Mouse (Mus musculus) olfactory bulb, adult 2 months (tissue): Measurements from ENCODE around the gene Bbip1. TPM values are rescaled to one million over a fixed set of nuclear protein-coding genes. Genes with fewer than 3 reads are reported as not detected.

Experiments
- H3K27ac ChIP-seq: fragments of 200-500 bp; 2 replicates; pipeline ENCODE4 v1.5.1; 2012; ENCODE audit warnings: low read depth, low read length; ENCODE audit not compliant: insufficient read depth
- H3K4me1 ChIP-seq: fragments of 200-500 bp; 2 replicates; pipeline ENCODE4 v1.6.1; 2012; ENCODE audit warnings: low read length; ENCODE audit not compliant: control insufficient read depth, insufficient read depth
- H3K4me3 ChIP-seq: fragments of 200-500 bp; 2 replicates; pipeline ENCODE4 v1.5.1; 2012; ENCODE audit warnings: mild to moderate bottlenecking, low read depth, low read length, moderate library complexity; ENCODE audit not compliant: insufficient read depth
- CTCF ChIP-seq: fragments of 200-500 bp; IDR thresholded peaks from 2 replicates; pipeline ENCODE4 v1.5.1; 2012; ENCODE audit warnings: low read depth, mild to moderate bottlenecking, low read length, moderate library complexity; ENCODE audit not compliant: insufficient read depth
- POLR2A ChIP-seq: fragments of 200-500 bp; IDR thresholded peaks from 2 replicates; pipeline ENCODE4 v1.6.1; 2012; ENCODE audit warnings: mild to moderate bottlenecking, low read depth, low read length, moderate library complexity; ENCODE audit not compliant: insufficient read depth
- WGBS: fragments of 180-500 bp; shearing (Covaris S2); methylation state at CpG from one replicate; pipeline ENCODE4 v1.1.7; 2018; 5-methylcytosine and 5-hydroxymethylcytosine counted together
- polyA plus RNA-seq: library from polyadenylated mRNA; stranded (reverse); fragments of >200 nt; gene quantifications from 2 replicates; pipeline ENCODE4 v1.2.4, GENCODE M21; 2012; ENCODE audit warnings: low replicate concordance; ENCODE audit not compliant: missing spikeins, insufficient read depth, insufficient read length

Gene Bbip1
- polyA plus RNA-seq, 1 experiment = not detected

DNA sequence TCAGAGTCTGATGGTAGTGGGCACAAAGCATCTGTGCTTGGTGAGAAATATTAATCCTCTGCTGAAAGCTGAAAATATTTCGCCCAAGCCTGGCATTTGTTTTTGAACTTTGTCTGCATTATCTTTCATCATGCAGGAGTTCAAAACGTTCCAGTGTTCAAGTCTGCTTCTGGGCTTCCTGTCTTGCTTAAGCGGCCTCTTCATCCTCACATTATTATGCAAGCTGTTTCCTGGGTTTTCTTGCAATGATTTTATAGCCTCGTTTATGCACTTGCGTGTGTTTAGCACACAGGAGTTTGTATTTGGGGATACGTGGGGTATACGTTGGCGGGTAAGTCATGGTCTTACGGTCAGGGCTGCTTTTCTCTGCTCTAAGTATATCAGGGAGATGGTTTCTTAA is 56.1 kb downstream of the Bbip1 start:
- TF ChIP-seq POLR2A (no peak), CTCF (no peak)
- Histone ChIP-seq H3K27ac (no peak overlapping the region), H3K4me1 (peaks cover 7% of the 10 kb centered on the region), H3K4me3 (no peak overlapping the region)
- 86% methylated on average over 9 of the region's 9 CpGs for WGBS

GRCm38 (mm10) chr19:53887822-53888221 is 56.6 kb downstream of the Bbip1 start:
- WGBS = 86% methylated on average over 3 of the region's 3 CpGs
- no peak overlapping the region for H3K4me3 ChIP-seq
- H3K4me1 ChIP-seq = peaks cover 8% of the 10 kb centered on the region
- H3K27ac ChIP-seq = no peak overlapping the region
- TF ChIP-seq CTCF (no peak), POLR2A (no peak)

- TF ChIP-seq CTCF = no peak
- no peak for TF ChIP-seq POLR2A
- Histone ChIP-seq H3K4me1 (peaks cover 3% of the 10 kb centered on the region; the same call in 1 of the 2 replicates), H3K4me3 (no peak overlapping the region), H3K27ac (no peak overlapping the region)
- WGBS = 97% methylated on average over 10 of the region's 10 CpGs
These were observed 57.7 kb downstream of the Bbip1 start for GRCm38 (mm10) chr19:53886576-53887370.

- WGBS = 46% methylated on average over 10 of the region's 10 CpGs
- H3K4me1 ChIP-seq = peaks cover 3% of the 10 kb centered on the region; the same call in 1 of the 2 replicates
- H3K4me3 ChIP-seq = no peak overlapping the region
- H3K27ac ChIP-seq = no peak overlapping the region
- no peak for TF ChIP-seq POLR2A
- TF ChIP-seq CTCF = no peak
These were observed 59.0 kb downstream of the Bbip1 start for GRCm38 (mm10) chr19:53885450-53885849.

GRCm38 (mm10) chr19:53881786-53882185 is 62.6 kb downstream of the Bbip1 start:
- H3K4me3 ChIP-seq = no peak overlapping the region
- 60% methylated on average over 5 of the region's 5 CpGs for WGBS
- no peak overlapping the region for H3K27ac ChIP-seq
- H3K4me1 ChIP-seq = peaks cover 3% of the 10 kb centered on the region; the same call in 1 of the 2 replicates
- TF ChIP-seq CTCF (no peak), POLR2A (no peak)

DNA sequence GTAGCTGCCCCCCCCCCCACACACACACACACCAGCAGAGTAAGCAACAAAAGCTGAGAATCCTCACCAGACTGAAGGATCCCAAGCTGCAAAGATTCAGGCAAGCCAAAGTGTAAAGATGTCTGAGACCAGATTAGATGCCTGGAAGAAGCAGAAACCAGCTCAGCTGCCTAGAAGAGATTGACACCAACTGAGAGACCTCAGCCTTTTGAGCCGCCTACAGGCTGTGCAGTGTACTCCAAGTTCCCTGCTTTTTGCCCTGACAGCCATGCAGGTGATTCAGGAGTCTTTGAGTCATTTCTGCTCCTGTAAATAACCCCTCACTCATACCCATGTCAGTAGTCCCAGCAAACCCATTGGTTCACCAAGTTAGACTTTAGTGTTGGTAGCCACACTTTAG is 64.0 kb downstream of the Bbip1 start:
- Histone ChIP-seq H3K4me1 (peaks cover 3% of the 10 kb centered on the region; the same call in 1 of the 2 replicates), H3K27ac (no peak overlapping the region), H3K4me3 (no peak overlapping the region)
- TF ChIP-seq POLR2A = no peak
- TF ChIP-seq CTCF = no peak
- 90% methylated on average over 1 of the region's 1 CpGs for WGBS

Other genes with a start within 250 kb of the Bbip1 start
- gene Pdcd4, start 52.4 kb downstream of the Bbip1 start, polyA plus RNA-seq = not detected in 2 replicates
- not detected in 2 replicates for gene Shoc2, start 321 bp downstream of the Bbip1 start, polyA plus RNA-seq
- gene Adra2a, start 99.5 kb upstream of the Bbip1 start, polyA plus RNA-seq = not detected in 2 replicates